ENCODE assay signal across 1 mouse cellular context in genomic region chr13:58389324-58389951, GRCm38 (mm10).
TF ChIP-seq lines count a peak whose summit lies in the region.

No protein-coding gene starts in this region.

TF ChIP-seq in MEL, 35 proteins besides CTCF, POLR2A, EP300 and RAD21:
- no peak for TF ChIP-seq MEF2A (IDR thresholded peaks at IDR 0.05; ENCODE audit: extremely low read depth, insufficient replicate concordance, low read depth, low read length, poor library complexity, severe bottlenecking)
- no peak for TF ChIP-seq GATA1 (IDR thresholded peaks at IDR 0.05; ENCODE audit: low read depth, low read length)
- TF ChIP-seq TAL1 (IDR thresholded peaks at IDR 0.05; ENCODE audit: low read length), result no peak
- no peak for TF ChIP-seq MXI1 (IDR thresholded peaks at IDR 0.05; ENCODE audit: low read depth, low read length)
- no peak for TF ChIP-seq NRF1 (IDR thresholded peaks at IDR 0.05; ENCODE audit: insufficient read depth, low read depth, low read length, poor library complexity, severe bottlenecking)
- TF ChIP-seq CHD1 (IDR thresholded peaks at IDR 0.05; ENCODE audit: low read depth, low read length), result no peak
- no peak for TF ChIP-seq KAT2A (conservative IDR thresholded peaks at IDR 0.05; ENCODE audit: low read depth, low read length)
- TF ChIP-seq BHLHE40 (IDR thresholded peaks at IDR 0.05; ENCODE audit: borderline replicate concordance, low read depth, low read length), result peak; percentile 19; the same call in 1 of the 2 replicates
- TF ChIP-seq ZNF384 (IDR thresholded peaks at IDR 0.05; ENCODE audit: low read depth, low read length), result no peak
- no peak for TF ChIP-seq CHD2 (IDR thresholded peaks at IDR 0.05; ENCODE audit: low read length)
- TF ChIP-seq MAX (IDR thresholded peaks at IDR 0.05; ENCODE audit: low read length), result no peak
- TF ChIP-seq ETS1 (IDR thresholded peaks at IDR 0.05; ENCODE audit: low read depth, low read length), result no peak
- TF ChIP-seq USF2 (IDR thresholded peaks at IDR 0.05; ENCODE audit: borderline replicate concordance in 1 of 2, insufficient read depth in 1 of 2, low read depth in 1 of 2, low read length in 2 of 2), result no peak
- no peak; the same call in 1 of the 2 replicates for TF ChIP-seq SIN3A (IDR thresholded peaks at IDR 0.05; ENCODE audit: low read length)
- 0 out of 2 replicates have a peak, but pooled peaks have one; percentile 41 for TF ChIP-seq E2F4 (IDR thresholded peaks at IDR 0.05; ENCODE audit: borderline replicate concordance, low read depth, low read length)
- no peak for TF ChIP-seq JUND (IDR thresholded peaks at IDR 0.05; ENCODE audit: low read depth, low read length)
- TF ChIP-seq MYB (IDR thresholded peaks at IDR 0.05; ENCODE audit: low read depth, low read length), result no peak
- TF ChIP-seq POLR2AphosphoS2 (IDR thresholded peaks at IDR 0.05; ENCODE audit: low read length), result peak; percentile 95
- TF ChIP-seq POLR2AphosphoS5 (IDR thresholded peaks at IDR 0.05; ENCODE audit: borderline replicate concordance, low read depth, low read length), result no peak; the same call in 1 of the 2 replicates
- TF ChIP-seq MAFK (IDR thresholded peaks at IDR 0.05; ENCODE audit: borderline replicate concordance, low read depth, low read length), result no peak
- no peak for TF ChIP-seq USF1 (IDR thresholded peaks at IDR 0.05; ENCODE audit: low read depth, low read length)
- no peak for TF ChIP-seq ZC3H11A (IDR thresholded peaks at IDR 0.05; ENCODE audit: low read depth, low read length)
- no peak for TF ChIP-seq UBTF (IDR thresholded peaks at IDR 0.05; ENCODE audit: borderline replicate concordance, insufficient read depth, low read depth, low read length)
- peak; percentile 30; the same call in 1 of the 2 replicates for TF ChIP-seq NELFE (IDR thresholded peaks at IDR 0.05; ENCODE audit: low read depth, low read length)
- peak; percentile 35 for TF ChIP-seq ZMIZ1 (IDR thresholded peaks at IDR 0.05; ENCODE audit: low read depth, low read length)
- no peak; the same call in 1 of the 2 replicates for TF ChIP-seq ZKSCAN1 (IDR thresholded peaks at IDR 0.05; ENCODE audit: low read depth, low read length)
- peak; percentile 14; the same call in 1 of the 2 replicates for TF ChIP-seq HCFC1 (IDR thresholded peaks at IDR 0.05; ENCODE audit: low read depth, low read length)
- TF ChIP-seq TBP (IDR thresholded peaks at IDR 0.05; ENCODE audit: low read depth, low read length), result no peak
- 0 out of 2 replicates have a peak, but pooled peaks have one; percentile 22 for TF ChIP-seq MAZ (IDR thresholded peaks at IDR 0.05; ENCODE audit: low read depth, low read length)
- TF ChIP-seq MYC (IDR thresholded peaks at IDR 0.05; ENCODE audit: low read depth, low read length), result no peak
- TF ChIP-seq GABPA (IDR thresholded peaks at IDR 0.05; ENCODE audit: low read depth, low read length), result no peak
- TF ChIP-seq RCOR1 (IDR thresholded peaks at IDR 0.05; ENCODE audit: low read depth, low read length), result no peak
- TF ChIP-seq TCF12 (IDR thresholded peaks at IDR 0.05; ENCODE audit: low read depth, low read length), result no peak
- no peak for TF ChIP-seq ELF1 (IDR thresholded peaks at IDR 0.05; ENCODE audit: low read depth, low read length)
- peak; percentile 5; the same call in 1 of the 2 replicates for TF ChIP-seq SMC3 (IDR thresholded peaks at IDR 0.05; ENCODE audit: low read depth, low read length)
